Mouse (Mus musculus): ENCODE measurements around the gene Nenf.

The Nenf gene

GRCm38 (mm10) chr1:191327258-191327657, 9.3 kb upstream of the Nenf start:
- POLR2A ChIA-PET, result interaction anchor here in 2 of 4 experiments (1.0 to 3.3 kb wide), 4 partner anchors 38 to 248 kb away, joined by 3 to 21 read pairs (median 6); partner anchors contain the start of genes Dtl (in 1 of the 2) and Ints7 (in 1 of the 2)
- CTCF ChIA-PET, result interaction anchor here (1.2 to 2.2 kb wide), 4 partner anchors 10 to 64 kb away, joined by 3 to 11 read pairs (median 4); partner anchors contain the start of gene Nenf (in 1 of the 4)

GRCm38 (mm10) chr1:191326233-191326882, 8.4 kb upstream of the Nenf start:
- ChIA-PET POLR2A (interaction anchor here (0.6 to 3.3 kb wide), 31 partner anchors 8 to 664 kb away, joined by 3 to 27 read pairs (median 5); partner anchors contain the start of genes Dtl (in 2 of the 4), Ints7 (in 2 of the 4), Nenf (in 2 of the 4) and Flvcr1 (in 1 of the 4)), CTCF (interaction anchor here (0.5 to 2.2 kb wide), 14 partner anchors 9 to 865 kb away, joined by 3 to 13 read pairs (median 4); partner anchors contain the start of genes Dtl (in 1 of the 4), Ints7 (in 1 of the 4) and Nenf (in 1 of the 4))

- POLR2A ChIA-PET, result interaction anchor here (0.6 to 3.3 kb wide), 31 partner anchors 9 to 665 kb away, joined by 3 to 27 read pairs (median 5); partner anchors contain the start of genes Dtl (in 2 of the 4), Ints7 (in 2 of the 4), Nenf (in 2 of the 4) and Flvcr1 (in 1 of the 4)
- CTCF ChIA-PET, result interaction anchor here (0.7 to 2.2 kb wide), 13 partner anchors 9 to 509 kb away, joined by 3 to 13 read pairs (median 4); partner anchors contain the start of genes Dtl (in 2 of the 4), Ints7 (in 2 of the 4) and Nenf (in 1 of the 4)
Observed at GRCm38 (mm10) chr1:191325726-191326232, 7.8 kb upstream of the Nenf start, which contains the start of gene Tmem206. TSS of gene Tmem206 (plus strand) at chr1:191325912.

GRCm38 (mm10) chr1:191324733-191325590, 7.0 kb upstream of the Nenf start:
- CTCF ChIA-PET, result interaction anchor here (0.6 to 2.2 kb wide), 12 partner anchors 8 to 510 kb away, joined by 3 to 13 read pairs (median 4); partner anchors contain the start of genes Dtl (in 2 of the 4), Ints7 (in 2 of the 4) and Nenf (in 1 of the 4)

GRCm38 (mm10) chr1:191323381-191323780, 5.4 kb upstream of the Nenf start:
- CTCF ChIA-PET, result interaction anchor here in 1 of 4 experiments (0.7 kb wide), 1 partner anchor 665 kb away, joined by 3 read pairs; no protein-coding TSS in a partner anchor
- POLR2A ChIA-PET, result no interaction called here

More at GRCm38 (mm10) chr1:191324733-191325590, 7.0 kb upstream of the Nenf start:
- POLR2A ChIA-PET, result interaction anchor here (0.9 to 3.3 kb wide), 27 partner anchors 8 to 501 kb away, joined by 3 to 27 read pairs (median 5); partner anchors contain the start of genes Dtl (in 2 of the 4), Ints7 (in 2 of the 4), Nenf (in 2 of the 4) and Flvcr1 (in 1 of the 4)

GRCm38 (mm10) chr1:191318686-191319085, 692 bp upstream of the Nenf start:
- POLR2A ChIA-PET, result no interaction called here
- CTCF ChIA-PET, result no interaction called here

GRCm38 (mm10) chr1:191316818-191317217, 1.2 kb downstream of the Nenf start:
- POLR2A ChIA-PET, result interaction anchor here in 3 of 4 experiments (0.6 to 2.1 kb wide), 17 partner anchors 9 to 527 kb away, joined by 3 to 18 read pairs (median 3); partner anchors contain the start of genes Dtl (in 2 of the 3), Ints7 (in 2 of the 3), Tmem206 (in 2 of the 3) and Flvcr1 (in 1 of the 3)
- CTCF ChIA-PET, result interaction anchor here (0.6 to 1.9 kb wide), 15 partner anchors 9 to 1433 kb away, joined by 3 to 11 read pairs (median 3); partner anchors contain the start of gene Tmem206 (in 2 of the 4)

GRCm38 (mm10) chr1:191313926-191314325, 4.1 kb downstream of the Nenf start:
- ChIA-PET CTCF (no interaction called here), POLR2A (interaction anchor here in 2 of 4 experiments (1.0 to 1.9 kb wide), 3 partner anchors 12 to 84 kb away, joined by 3 to 5 read pairs (median 5); partner anchors contain the start of gene Tmem206 (in 1 of the 2))

GRCm38 (mm10) chr1:191313158-191313557, 4.8 kb downstream of the Nenf start:
- CTCF ChIA-PET, result interaction anchor here (0.6 to 2.4 kb wide), 28 partner anchors 8 to 651 kb away, joined by 3 to 20 read pairs (median 4); partner anchors contain the start of genes Tmem206 (in 3 of the 4) and Nek2 (in 1 of the 4)

GRCm38 (mm10) chr1:191312513-191312941, 5.5 kb downstream of the Nenf start:
- ChIA-PET CTCF (interaction anchor here (0.6 to 2.4 kb wide), 86 partner anchors 8 to 1278 kb away, joined by 3 to 20 read pairs (median 4); partner anchors contain the start of genes Tmem206 (in 4 of the 4), Traf5 (in 2 of the 4), Dtl (in 1 of the 4) and Ints7 (in 1 of the 4)), POLR2A (interaction anchor here in 3 of 4 experiments (0.5 to 1.9 kb wide), 29 partner anchors 13 to 516 kb away, joined by 3 to 17 read pairs (median 4); partner anchors contain the start of genes Tmem206 (in 3 of the 3), Dtl (in 2 of the 3), Ints7 (in 2 of the 3) and Flvcr1 (in 1 of the 3))

More at GRCm38 (mm10) chr1:191313158-191313557, 4.8 kb downstream of the Nenf start:
- POLR2A ChIA-PET, result interaction anchor here in 3 of 4 experiments (0.6 to 1.9 kb wide), 13 partner anchors 13 to 516 kb away, joined by 3 to 11 read pairs (median 4); partner anchors contain the start of genes Tmem206 (in 2 of the 3), Dtl (in 1 of the 3), Flvcr1 (in 1 of the 3) and Ints7 (in 1 of the 3)

- ChIA-PET CTCF (interaction anchor here in 3 of 4 experiments (0.7 to 2.4 kb wide), 11 partner anchors 12 to 653 kb away, joined by 3 to 20 read pairs (median 6); partner anchors contain the start of gene Tmem206 (in 2 of the 3)), POLR2A (interaction anchor here in 2 of 4 experiments (1.5 to 1.9 kb wide), 5 partner anchors 15 to 510 kb away, joined by 3 to 9 read pairs (median 5); partner anchors contain the start of genes Nek2 (in 1 of the 2) and Tmem206 (in 1 of the 2))
Observed at GRCm38 (mm10) chr1:191311296-191311898, 6.6 kb downstream of the Nenf start.

GRCm38 (mm10) chr1:191307766-191308455, 10.1 kb downstream of the Nenf start:
- ChIA-PET CTCF (interaction anchor here (0.6 to 2.1 kb wide), 27 partner anchors 8 to 1680 kb away, joined by 3 to 16 read pairs (median 4); partner anchors contain the start of genes Flvcr1 (in 1 of the 4) and Nenf (in 1 of the 4)), POLR2A (interaction anchor here in 1 of 4 experiments (1.0 to 1.2 kb wide), 3 partner anchors 23 to 527 kb away, joined by 3 to 5 read pairs (median 3); partner anchors contain the start of genes Dtl and Ints7)

- CTCF ChIA-PET, result interaction anchor here (0.6 to 2.1 kb wide), 4 partner anchors 18 to 146 kb away, joined by 3 to 16 read pairs (median 3); no protein-coding TSS in a partner anchor
- POLR2A ChIA-PET, result interaction anchor here in 1 of 4 experiments (0.6 kb wide), 1 partner anchor 624 kb away, joined by 5 read pairs; no protein-coding TSS in a partner anchor
Observed at GRCm38 (mm10) chr1:191306316-191306715, 11.7 kb downstream of the Nenf start.

- POLR2A ChIA-PET, result no interaction called here
- CTCF ChIA-PET, result interaction anchor here (0.6 to 1.5 kb wide), 19 partner anchors 17 to 1475 kb away, joined by 3 to 7 read pairs (median 4); partner anchors contain the start of genes Nek2 (in 1 of the 4) and Tmem206 (in 1 of the 4)
Observed at GRCm38 (mm10) chr1:191305610-191306009, 12.4 kb downstream of the Nenf start.

GRCm38 (mm10) chr1:191304216-191304615, 13.8 kb downstream of the Nenf start:
- POLR2A ChIA-PET, result interaction anchor here in 1 of 4 experiments (0.8 kb wide), 1 partner anchor 122 kb away, joined by 3 read pairs; no protein-coding TSS in a partner anchor
- CTCF ChIA-PET, result interaction anchor here in 2 of 4 experiments (0.6 to 1.1 kb wide), 4 partner anchors 8 to 16 kb away, joined by 3 to 4 read pairs (median 3); no protein-coding TSS in a partner anchor
